Mouse (Mus musculus) lung, postnatal 10 days (tissue): Measurements from ENCODE around the gene Apod.

Experiments
- DNase-seq: peaks from one replicate; pipeline ENCODE4 v3.0.0; 2021

Apod gene

GRCm38 (mm10) chr16:31278581-31278980 is 36.0 kb downstream of the Apod start:
- no peak for DNase-seq

DNA sequence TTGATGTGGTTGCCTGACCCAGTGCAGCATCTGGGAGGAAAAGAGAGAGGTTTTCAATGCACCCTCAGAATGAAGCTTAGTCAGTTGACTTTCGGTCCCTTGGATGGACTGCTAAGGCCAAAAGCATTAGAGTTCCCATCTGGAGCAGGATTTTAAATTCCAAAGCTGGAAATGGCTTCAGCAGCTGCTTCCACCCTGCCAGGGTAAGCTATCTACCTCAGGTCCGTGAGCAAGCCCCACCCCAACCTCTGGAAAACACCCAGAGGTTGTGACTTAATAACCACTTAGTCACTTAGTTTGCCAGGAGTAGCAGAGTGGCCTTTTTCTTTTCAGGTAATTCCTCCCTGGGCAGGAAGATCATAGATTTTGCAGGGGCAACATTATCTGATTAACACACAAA is 36.5 kb downstream of the Apod start:
- DNase-seq, result no peak

GRCm38 (mm10) chr16:31276962-31277361 is 37.6 kb downstream of the Apod start:
- DNase-seq, result peak; percentile 49

GRCm38 (mm10) chr16:31276539-31276938 is 38.1 kb downstream of the Apod start:
- DNase-seq, result peak; percentile 90

- DNase-seq, result peak; percentile 94
These were observed 39.7 kb downstream of the Apod start, which contains the start of gene Ppp1r2 for GRCm38 (mm10) chr16:31274674-31275460. Ppp1r2 (minus strand) TSS chr16:31275277.

GRCm38 (mm10) chr16:31274084-31274483 is 40.5 kb downstream of the Apod start:
- no peak for DNase-seq

GRCm38 (mm10) chr16:31266692-31267091 is 47.9 kb downstream of the Apod start:
- no peak for DNase-seq

DNA sequence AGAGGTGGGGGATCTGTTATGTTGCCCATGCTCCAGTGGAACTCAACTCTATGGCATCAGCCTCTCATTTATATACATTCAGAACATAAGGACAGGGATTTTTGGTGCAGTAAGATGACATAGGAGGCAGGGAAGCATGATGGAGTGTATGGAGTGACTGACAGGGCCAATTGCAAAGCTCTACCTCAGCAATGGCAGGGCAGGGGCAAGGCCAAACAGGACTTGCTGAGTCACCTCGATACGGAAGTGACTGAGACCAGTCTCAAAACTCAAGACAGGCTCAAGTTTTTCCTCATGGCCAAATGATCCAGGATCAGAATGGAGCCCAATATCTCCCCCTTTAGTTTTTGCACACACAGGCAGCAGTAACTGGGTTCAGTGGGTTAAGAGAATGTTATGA is 58.5 kb downstream of the Apod start:
- DNase-seq, result no peak

DNA sequence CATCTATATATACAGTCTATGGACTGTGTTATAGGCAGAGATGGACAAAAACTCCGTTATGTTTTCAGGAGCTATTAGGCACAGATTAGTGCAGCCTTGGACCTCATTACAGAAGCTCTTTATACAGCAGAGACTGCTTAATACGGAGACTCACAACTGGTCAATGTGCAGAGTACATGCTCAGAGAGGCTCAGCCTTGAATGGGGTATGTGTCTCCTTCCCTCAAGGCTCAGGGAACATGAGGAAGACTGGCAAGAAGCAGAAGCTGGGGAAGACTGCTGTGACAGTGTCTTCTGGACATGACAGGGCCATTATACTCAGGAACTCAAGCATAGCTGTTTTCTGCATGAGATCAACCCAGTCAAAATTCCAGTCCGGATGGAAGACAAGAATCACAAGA is 58.9 kb downstream of the Apod start:
- no peak for DNase-seq

DNA sequence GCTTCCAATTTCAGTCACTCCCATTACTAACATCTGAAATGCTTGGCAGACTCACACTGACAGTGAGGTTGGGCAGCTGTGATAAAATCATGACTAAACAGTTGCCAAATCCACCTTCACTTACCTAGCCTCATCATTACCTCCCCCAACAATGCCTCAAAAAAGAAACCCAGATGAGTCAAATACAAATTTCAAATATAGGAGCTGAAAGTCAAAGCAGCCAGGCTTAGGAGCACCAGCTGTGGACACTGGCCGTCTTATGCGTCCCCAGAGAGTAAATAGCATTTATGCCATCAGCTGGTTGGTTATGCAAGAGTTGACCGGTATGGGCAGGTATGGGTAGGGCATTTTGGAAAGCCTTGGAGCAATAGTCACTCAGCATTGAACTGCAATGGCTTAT is 65.2 kb downstream of the Apod start:
- no peak for DNase-seq

DNA sequence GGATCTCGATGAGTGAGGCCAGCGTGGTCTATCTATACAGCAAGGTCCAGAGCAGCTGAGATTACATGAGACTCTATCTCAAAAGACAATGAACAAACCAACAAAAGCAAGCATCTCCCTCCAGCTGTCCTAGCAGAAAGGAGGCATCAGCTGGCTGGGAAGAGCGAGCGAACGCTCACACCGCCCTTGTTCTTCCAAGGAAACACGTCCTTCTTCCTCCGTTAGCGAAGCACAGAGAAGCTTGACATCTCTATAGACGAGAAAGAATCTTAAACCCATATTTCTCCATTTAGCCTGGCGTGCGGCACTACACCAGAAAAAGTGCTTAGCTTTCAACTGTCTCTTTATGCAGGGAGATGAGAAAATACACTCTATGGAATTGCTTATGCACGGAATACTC is 65.9 kb downstream of the Apod start:
- no peak for DNase-seq

- no peak for DNase-seq
These were observed 67.2 kb downstream of the Apod start for GRCm38 (mm10) chr16:31247442-31247841.
